Mouse (Mus musculus): ENCODE measurements around the gene Skint3.
"Not testable (repeated sequence)": the region's sequence is repeated elsewhere in the genome, so short reads cannot be mapped to it uniquely, and the experiment has no call there.

Skint3 gene

GRCm38 (mm10) chr4:112231945-112232344 is at the start of gene Skint3:
Skint3 (plus strand) TSS chr4:112232245.
- no peak for DNase-seq (ENCODE audit: low spot score in 2 of 2)

- DNase-seq (ENCODE audit: low spot score in 2 of 2), result no peak
Observed at GRCm38 (mm10) chr4:112243416-112243815, 11.4 kb downstream of the Skint3 start.

GRCm38 (mm10) chr4:112243951-112244350 is 11.9 kb downstream of the Skint3 start:
- no peak for DNase-seq (ENCODE audit: low spot score in 2 of 2)

- DNase-seq (ENCODE audit: low spot score in 2 of 2), result no peak
Observed at GRCm38 (mm10) chr4:112256022-112256421, 24.0 kb downstream of the Skint3 start.

- no peak for DNase-seq (ENCODE audit: low spot score in 2 of 2)
Observed at GRCm38 (mm10) chr4:112287178-112287974, 55.3 kb downstream of the Skint3 start.

- no peak for DNase-seq (ENCODE audit: low spot score in 2 of 2)
Observed at GRCm38 (mm10) chr4:112288396-112288795, 56.4 kb downstream of the Skint3 start.

GRCm38 (mm10) chr4:112302305-112302704 is 70.3 kb downstream of the Skint3 start:
- DNase-seq (ENCODE audit: low spot score in 2 of 2), result no peak

GRCm38 (mm10) chr4:112302855-112303509 is 70.9 kb downstream of the Skint3 start:
- no peak for DNase-seq (ENCODE audit: low spot score in 2 of 2)

GRCm38 (mm10) chr4:112349111-112349510 is 117.1 kb downstream of the Skint3 start:
- not testable (repeated sequence) for DNase-seq (ENCODE audit: low spot score in 2 of 2)

All from left cerebral cortex, adult 9 months (tissue).